Mouse (Mus musculus): ENCODE results near the gene Rph3a.
"Not testable (repeated sequence)": the region's sequence is repeated elsewhere in the genome, so short reads cannot be mapped to it uniquely, and the experiment has no call there.

Rph3a gene

GRCm38 (mm10) chr5:120906791-120907733, 102.8 kb downstream of the Rph3a start, which contains the start of gene Oas1a:
Oas1a (minus strand) TSS chr5:120907521.
- DNase-seq: not testable (repeated sequence)

- DNase-seq: no peak
Observed at GRCm38 (mm10) chr5:120902056-120902455, 107.8 kb downstream of the Rph3a start.

- DNase-seq: no peak
Observed at GRCm38 (mm10) chr5:120900666-120901065, 109.2 kb downstream of the Rph3a start.

DNA sequence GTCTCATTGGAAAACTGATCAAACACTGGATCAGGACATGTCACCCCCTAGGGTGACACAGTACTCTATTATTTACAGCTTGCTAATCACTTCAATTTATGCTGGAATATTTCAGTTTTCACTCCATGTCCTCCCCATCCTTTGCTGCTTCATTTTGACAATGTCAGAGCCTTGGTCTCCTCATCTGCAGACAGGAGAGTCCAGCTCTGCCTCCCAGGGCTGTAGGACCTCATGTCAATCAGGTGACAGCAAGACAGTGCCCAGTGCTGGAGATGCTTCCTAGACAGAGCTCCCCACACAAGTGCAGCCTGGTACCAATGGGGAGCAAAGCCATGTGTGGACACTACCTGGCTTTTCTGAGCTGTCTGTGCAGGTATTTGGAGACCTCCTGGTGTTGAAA, 111.2 kb downstream of the Rph3a start:
- DNase-seq: no peak

- no peak for DNase-seq
Observed at GRCm38 (mm10) chr5:120898307-120898706, 111.6 kb downstream of the Rph3a start.

DNA sequence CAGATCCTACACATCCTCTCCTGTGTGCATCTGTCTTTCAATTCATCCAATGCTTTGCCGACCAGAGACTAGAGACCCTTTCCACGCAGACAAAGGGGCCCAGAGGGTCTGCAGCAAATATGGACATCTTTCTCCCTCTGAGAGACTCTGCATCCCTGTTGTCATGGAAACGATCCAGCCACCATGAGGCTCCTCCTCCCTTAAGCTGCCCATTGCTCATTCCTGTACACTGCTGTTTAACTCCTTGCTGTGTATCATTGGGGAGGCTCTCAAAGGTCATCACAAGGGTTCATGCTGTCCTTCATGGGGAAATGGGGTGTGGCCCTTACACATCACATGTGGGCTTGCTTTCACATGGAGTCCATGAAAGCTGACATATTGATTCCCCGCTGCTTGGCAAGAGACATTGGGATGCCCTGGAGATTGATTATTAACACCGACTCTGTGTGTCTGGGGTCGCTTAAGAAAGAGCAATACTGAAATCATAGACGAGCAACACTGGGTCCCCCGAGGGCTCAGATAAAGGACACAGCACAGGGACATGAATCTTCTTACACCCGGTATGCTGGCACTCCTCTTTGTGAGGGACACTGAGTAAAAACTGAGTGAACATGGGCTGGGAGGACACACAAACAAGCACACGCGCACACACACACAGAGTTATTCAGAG, 114.5 kb downstream of the Rph3a start:
- no peak for DNase-seq

DNA sequence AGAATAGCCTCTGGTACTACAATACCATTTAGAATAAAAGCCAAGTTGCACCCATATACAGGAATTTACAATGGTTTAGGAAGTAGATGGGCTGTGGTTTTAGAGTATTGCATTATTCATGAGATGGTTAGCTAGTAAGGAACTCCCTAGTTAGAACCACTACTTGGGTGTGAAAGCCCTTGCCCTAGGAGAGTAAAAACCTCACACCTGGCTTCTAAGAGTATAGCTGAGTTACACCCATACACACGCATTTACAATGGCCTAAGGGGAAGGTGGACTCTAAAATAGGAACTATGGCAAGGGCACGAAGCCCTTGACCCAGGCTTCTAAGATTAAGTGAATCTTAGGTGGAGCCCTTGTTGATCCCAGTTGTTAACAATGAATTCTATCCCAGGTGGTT, 115.2 kb downstream of the Rph3a start:
- DNase-seq: not testable (repeated sequence)

- DNase-seq: not testable (repeated sequence)
Observed at GRCm38 (mm10) chr5:120893866-120894265, 116.0 kb downstream of the Rph3a start.

DNA sequence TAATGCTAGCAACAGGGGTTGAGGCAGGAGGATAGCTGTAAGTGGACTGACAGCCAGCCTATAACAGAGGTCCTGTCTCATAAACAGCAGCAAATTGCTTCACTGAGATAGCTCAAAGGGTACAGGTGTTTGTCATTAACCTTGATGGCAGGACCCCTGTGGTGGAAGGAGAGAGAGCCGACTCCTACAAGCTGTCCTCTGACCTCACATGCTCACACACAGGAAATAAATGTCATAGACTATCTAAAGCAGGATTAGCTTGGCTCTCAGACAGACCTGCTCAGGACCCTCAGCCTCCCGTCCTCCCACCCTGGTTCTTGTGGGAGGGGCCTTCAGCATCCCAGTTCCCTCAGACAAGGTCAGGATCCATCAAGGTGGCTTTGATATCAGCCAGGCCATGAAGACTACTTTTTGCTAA, 117.6 kb downstream of the Rph3a start:
- no peak for DNase-seq

GRCm38 (mm10) chr5:120891566-120892242, 118.2 kb downstream of the Rph3a start:
- DNase-seq: not testable (repeated sequence)

GRCm38 (mm10) chr5:120890991-120891390, 118.9 kb downstream of the Rph3a start:
- DNase-seq: no peak
